Mouse (Mus musculus) thymus, adult 2 months (tissue): Measurements from ENCODE around the gene Pdcd11.

Source experiments
- CTCF ChIP-seq: fragments of 200-500 bp; IDR thresholded peaks from 2 replicates; pipeline ENCODE4 v1.5.1; 2012; ENCODE audit warnings: mild to moderate bottlenecking, control low read depth, low read length, moderate library complexity, borderline replicate concordance; ENCODE audit not compliant: control insufficient read depth, poor library complexity, insufficient read depth; ENCODE audit errors: extremely low read depth
- POLR2A ChIP-seq: fragments of 200-500 bp; IDR thresholded peaks from 2 replicates; pipeline ENCODE4 v1.6.1; 2012; ENCODE audit warnings: mild to moderate bottlenecking, low read length, control low read depth, moderate library complexity; ENCODE audit not compliant: control insufficient read depth, poor library complexity, insufficient read depth; ENCODE audit errors: extremely low read depth

GRCm38 (mm10) chr19:47180011-47180410, 89.4 kb downstream of the Pdcd11 start:
- TF ChIP-seq CTCF (no peak), POLR2A (no peak)
